Mouse (Mus musculus): ENCODE results near the gene Wars2.
A peak's percentile ranks its signal among the peaks of the same experiment; 100 is the strongest.

The Wars2 gene

GRCm38 (mm10) chr3:99188097-99188496, 47.2 kb downstream of the Wars2 start:
- DNase-seq (ENCODE audit: low read depth, low spot score): no peak

GRCm38 (mm10) chr3:99193576-99193975, 52.7 kb downstream of the Wars2 start:
- DNase-seq (ENCODE audit: low read depth, low spot score): no peak

GRCm38 (mm10) chr3:99203331-99203730, 62.5 kb downstream of the Wars2 start:
- no peak for DNase-seq (ENCODE audit: low read depth, low spot score)

- DNase-seq (ENCODE audit: low read depth, low spot score): no peak
Observed at GRCm38 (mm10) chr3:99208416-99208815, 67.5 kb downstream of the Wars2 start.

- no peak for DNase-seq (ENCODE audit: low read depth, low spot score)
Observed at GRCm38 (mm10) chr3:99211105-99211698, 70.3 kb downstream of the Wars2 start.

GRCm38 (mm10) chr3:99227807-99228206, 86.9 kb downstream of the Wars2 start:
- no peak for DNase-seq (ENCODE audit: low read depth, low spot score)

- peak; percentile 39 for DNase-seq (ENCODE audit: low read depth, low spot score)
Observed at GRCm38 (mm10) chr3:99233393-99234318, 92.8 kb downstream of the Wars2 start.

GRCm38 (mm10) chr3:99234319-99234869, 93.5 kb downstream of the Wars2 start:
- DNase-seq (ENCODE audit: low read depth, low spot score): no peak

- DNase-seq (ENCODE audit: low read depth, low spot score): no peak
Observed at GRCm38 (mm10) chr3:99235116-99235803, 94.4 kb downstream of the Wars2 start.

GRCm38 (mm10) chr3:99235804-99236755, 95.2 kb downstream of the Wars2 start:
- no peak for DNase-seq (ENCODE audit: low read depth, low spot score)

GRCm38 (mm10) chr3:99238691-99239090, 97.8 kb downstream of the Wars2 start:
- no peak for DNase-seq (ENCODE audit: low read depth, low spot score)

GRCm38 (mm10) chr3:99239301-99240045, 98.6 kb downstream of the Wars2 start:
- DNase-seq (ENCODE audit: low read depth, low spot score): no peak

GRCm38 (mm10) chr3:99240213-99240720, 99.4 kb downstream of the Wars2 start, which contains the start of gene Tbx15:
Gene Tbx15 (plus strand): TSS chr3:99240381.
- DNase-seq (ENCODE audit: low read depth, low spot score): no peak

- no peak for DNase-seq (ENCODE audit: low read depth, low spot score)
Observed at GRCm38 (mm10) chr3:99240811-99241738, 100.2 kb downstream of the Wars2 start.

- no peak for DNase-seq (ENCODE audit: low read depth, low spot score)
Observed at GRCm38 (mm10) chr3:99242481-99242880, 101.6 kb downstream of the Wars2 start.

- DNase-seq (ENCODE audit: low read depth, low spot score): no peak
Observed at GRCm38 (mm10) chr3:99245341-99245740, 104.5 kb downstream of the Wars2 start.

GRCm38 (mm10) chr3:99246629-99247028, 105.8 kb downstream of the Wars2 start:
- no peak for DNase-seq (ENCODE audit: low read depth, low spot score)

GRCm38 (mm10) chr3:99247586-99247985, 106.7 kb downstream of the Wars2 start:
- no peak for DNase-seq (ENCODE audit: low read depth, low spot score)

Measured in A20 (cell line).